Mouse (Mus musculus) spleen, adult 2 months (tissue): ENCODE results near the gene Spats2.

Source experiments
- CTCF ChIP-seq: fragments of 200-500 bp; IDR thresholded peaks from 2 replicates; pipeline ENCODE4 v1.5.1; 2011; ENCODE audit warnings: mild to moderate bottlenecking, inconsistent platforms; ENCODE audit not compliant: insufficient read depth, insufficient read length, insufficient replicate concordance; ENCODE audit errors: extremely low read depth
- POLR2A ChIP-seq: fragments of 200-500 bp; IDR thresholded peaks from 2 replicates; pipeline ENCODE4 v1.6.1; 2011; ENCODE audit warnings: low read depth, low read length, inconsistent platforms

DNA sequence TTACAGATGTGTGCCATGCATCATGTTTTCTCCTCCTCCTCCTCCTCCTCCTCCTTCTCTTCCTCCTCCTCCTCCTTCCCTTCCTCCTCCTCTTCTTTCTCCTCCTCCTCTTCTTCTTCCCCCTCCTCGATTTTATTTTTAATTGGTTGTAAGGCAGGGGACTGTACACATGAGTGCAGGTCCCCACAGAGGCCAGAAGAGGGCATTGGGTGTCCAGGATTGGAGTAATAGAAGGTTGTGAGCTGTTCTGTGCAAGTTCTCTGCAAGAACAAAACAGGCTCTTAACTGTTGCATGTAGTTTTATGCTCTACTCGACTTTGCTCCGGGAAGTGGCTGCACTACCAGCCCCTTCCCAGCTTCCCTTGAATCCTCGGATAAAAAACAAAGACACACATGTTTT, 114.4 kb downstream of the Spats2 start:
- no peak for TF ChIP-seq POLR2A
- peak; percentile 21; the same call in 1 of the 2 replicates for TF ChIP-seq CTCF
